Mouse (Mus musculus): ENCODE data around the gene Hist1h2bh. TPM values are rescaled to one million over a fixed set of nuclear protein-coding genes. Genes with fewer than 3 reads are reported as not detected.
"Not testable (repeated sequence)": the region's sequence is repeated elsewhere in the genome, so short reads cannot be mapped to it uniquely, and the experiment has no call there.

Hist1h2bh gene
- polyA plus RNA-seq, 1 experiment from 2014 or later = 0.44 TPM

GRCm38 (mm10) chr13:23571504-23572217, 28.5 kb upstream of the Hist1h2bh start:
- 0 out of 2 replicates have a peak, but pooled peaks have one; percentile 0 for ATAC-seq (replicated peaks)
- Histone ChIP-seq H3K4me3 (peak overlapping the region; percentile 45), H3K9ac (peak overlapping the region; percentile 65), H3K4me1 (peaks cover 34% of the 10 kb centered on the region), H3K4me2 (peak overlapping the region; percentile 75), H3K27ac (peak overlapping the region; percentile 96)
- H3K27me3 ChIP-seq (replicated peaks); H3K36me3 ChIP-seq (replicated peaks); H3K9me3 ChIP-seq: not testable (repeated sequence)
- WGBS = under 1% methylated on average over 13 of the region's 34 CpGs

- ATAC-seq (replicated peaks) = peak; percentile 95
- under 1% methylated on average over 18 of the region's 18 CpGs for WGBS
- H3K9ac ChIP-seq = peak within 1 kb of the TSS; percentile 65
These were observed 27.9 kb upstream of the Hist1h2bh start, which contains the start of the genes Hist1h2ae and Hist1h2bg for GRCm38 (mm10) chr13:23571022-23571503. Gene Hist1h2ae, minus strand, starts transcription at chr13:23571220. Gene Hist1h2bg, plus strand, starts transcription at chr13:23571396.

DNA sequence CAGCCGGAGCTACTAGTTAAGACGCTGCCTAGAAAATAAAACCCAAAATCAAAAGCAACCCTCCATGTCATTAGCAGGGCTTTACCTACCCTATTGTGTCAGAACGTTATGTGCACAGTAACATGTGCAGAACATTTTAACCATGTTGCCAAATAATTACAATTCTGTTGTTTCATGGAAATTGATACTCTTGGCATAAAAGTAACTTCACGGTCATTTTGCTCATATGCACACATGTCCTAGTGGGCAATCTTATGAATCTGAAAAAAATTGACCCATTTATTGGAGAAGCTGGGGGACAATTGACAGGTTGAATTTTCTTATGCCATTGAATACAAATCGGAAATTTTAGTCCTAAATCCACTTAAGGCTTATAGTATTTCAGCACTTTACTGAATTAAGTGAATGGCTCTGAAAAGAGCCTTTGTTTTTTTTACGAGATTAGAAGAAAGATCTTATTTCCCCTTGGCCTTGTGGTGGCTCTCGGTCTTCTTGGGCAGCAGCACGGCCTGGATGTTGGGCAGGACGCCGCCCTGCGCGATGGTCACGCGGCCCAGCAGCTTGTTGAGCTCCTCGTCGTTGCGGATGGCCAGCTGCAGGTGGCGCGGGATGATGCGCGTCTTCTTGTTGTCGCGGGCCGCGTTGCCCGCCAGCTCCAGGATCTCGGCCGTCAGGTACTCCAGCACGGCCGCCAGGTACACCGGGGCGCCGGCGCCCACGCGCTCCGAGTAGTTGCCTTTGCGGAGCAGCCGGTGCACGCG, 27.2 kb upstream of the Hist1h2bh start:
- Histone ChIP-seq H3K27ac (peak overlapping the region; percentile 96), H3K4me3 (peak overlapping the region; percentile 45), H3K4me2 (peak overlapping the region; percentile 75), H3K9ac (peak overlapping the region; percentile 41), H3K4me1 (peaks cover 27% of the 10 kb centered on the region)
- not testable (repeated sequence) for H3K27me3 ChIP-seq (replicated peaks); H3K36me3 ChIP-seq (replicated peaks); H3K9me3 ChIP-seq
- 1% methylated on average over 27 of the region's 41 CpGs for WGBS
- ATAC-seq (replicated peaks) = peak; percentile 38; the same call in 1 of the 2 replicates

More at GRCm38 (mm10) chr13:23571022-23571503, 27.9 kb upstream of the Hist1h2bh start, which contains the start of the genes Hist1h2ae and Hist1h2bg:
- Histone ChIP-seq H3K4me1 (peaks cover 28% of the 10 kb centered on the region), H3K27me3 (replicated peaks) (no peaks in the 10 kb centered on the region), H3K36me3 (replicated peaks) (no peaks in the 10 kb centered on the region), H3K4me3 (peak within 1 kb of the TSS; percentile 45), H3K4me2 (peak within 1 kb of the TSS; percentile 75), H3K9me3 (no peaks in the 10 kb centered on the region), H3K27ac (peak within 1 kb of the TSS; percentile 96)

DNA sequence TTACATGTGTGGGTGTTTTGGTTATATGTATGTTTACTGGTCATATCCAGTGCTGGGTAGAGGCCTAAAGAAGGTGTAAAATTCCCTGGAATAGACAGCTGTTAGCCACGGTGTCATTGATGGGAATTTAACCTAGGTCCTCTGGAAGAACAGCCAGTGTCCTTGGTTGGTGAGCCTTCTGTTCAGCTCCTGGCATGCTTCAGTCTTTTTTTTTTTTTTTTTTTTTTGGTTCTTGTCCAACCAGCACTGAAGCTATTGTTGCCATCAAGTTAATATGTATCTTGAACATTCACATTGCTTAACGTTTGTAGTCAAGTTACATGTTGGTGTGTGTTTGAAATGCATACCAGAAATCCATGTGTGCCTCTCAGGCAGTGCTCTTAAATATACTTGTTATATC, 21.3 kb upstream of the Hist1h2bh start:
- Histone ChIP-seq H3K27me3 (replicated peaks) (no peaks in the 10 kb centered on the region), H3K4me1 (peaks cover 9% of the 10 kb centered on the region), H3K4me2 (no peak overlapping the region), H3K9ac (no peak overlapping the region), H3K4me3 (no peak overlapping the region), H3K9me3 (no peaks in the 10 kb centered on the region), H3K36me3 (replicated peaks) (no peaks in the 10 kb centered on the region), H3K27ac (peak overlapping the region; percentile 97; the same call in 1 of the 2 replicates)
- ATAC-seq (replicated peaks) = no peak
- WGBS = 96% methylated on average over 2 of the region's 2 CpGs

- peak overlapping the region; percentile 97 for H3K27ac ChIP-seq
- H3K4me1 ChIP-seq = peaks cover 9% of the 10 kb centered on the region
- no peaks in the 10 kb centered on the region for H3K27me3 ChIP-seq (replicated peaks)
- peak overlapping the region; percentile 49 for H3K4me3 ChIP-seq
- under 1% methylated on average over 18 of the region's 18 CpGs for WGBS
- H3K9me3 ChIP-seq = no peaks in the 10 kb centered on the region
- H3K4me2 ChIP-seq = peak overlapping the region; percentile 70
- peak overlapping the region; percentile 45 for H3K9ac ChIP-seq
- ATAC-seq (replicated peaks) = peak; percentile 65
- H3K36me3 ChIP-seq (replicated peaks) = no peaks in the 10 kb centered on the region
These were observed 19.7 kb upstream of the Hist1h2bh start for GRCm38 (mm10) chr13:23562699-23563462.

DNA sequence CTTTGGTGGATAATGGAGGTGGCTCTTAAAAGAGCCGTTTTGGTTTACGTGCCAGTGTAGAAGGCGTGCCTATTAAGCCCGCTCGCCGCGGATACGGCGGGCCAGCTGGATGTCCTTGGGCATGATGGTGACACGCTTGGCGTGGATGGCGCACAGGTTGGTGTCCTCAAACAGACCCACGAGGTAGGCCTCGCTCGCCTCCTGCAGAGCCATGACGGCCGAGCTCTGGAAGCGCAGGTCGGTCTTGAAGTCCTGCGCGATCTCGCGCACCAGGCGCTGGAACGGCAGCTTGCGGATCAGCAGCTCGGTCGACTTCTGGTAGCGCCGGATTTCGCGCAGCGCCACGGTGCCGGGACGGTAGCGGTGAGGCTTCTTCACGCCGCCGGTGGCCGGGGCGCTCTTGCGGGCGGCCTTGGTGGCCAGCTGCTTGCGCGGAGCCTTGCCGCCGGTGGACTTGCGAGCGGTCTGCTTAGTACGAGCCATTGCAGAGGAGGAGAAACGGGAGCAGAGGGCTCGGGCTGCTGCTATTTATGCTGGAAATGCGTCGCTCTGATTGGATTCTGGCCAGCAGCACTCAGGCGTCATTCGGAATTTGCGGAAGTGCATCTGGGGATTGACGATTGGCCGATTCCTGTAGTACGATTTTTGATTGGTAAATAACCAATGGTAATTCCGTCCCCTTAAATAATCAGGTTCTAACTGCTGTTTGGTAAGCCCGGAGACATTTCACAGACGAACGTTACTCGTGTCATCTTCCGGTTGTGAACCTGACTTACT, 18.9 kb upstream of the Hist1h2bh start, which contains the start of gene Hist1h3e:
Hist1h3e (minus strand) TSS at position 487 of the 777 bp plus-strand sequence.
- peak within 1 kb of the TSS; percentile 55 for H3K9ac ChIP-seq
- peak within 1 kb of the TSS; percentile 49 for H3K4me3 ChIP-seq
- peak within 1 kb of the TSS; percentile 70 for H3K4me2 ChIP-seq
- H3K36me3 ChIP-seq (replicated peaks); H3K4me1 ChIP-seq; H3K27me3 ChIP-seq (replicated peaks); H3K9me3 ChIP-seq: not testable (repeated sequence)
- peak within 1 kb of the TSS; percentile 97 for H3K27ac ChIP-seq
- under 1% methylated on average over 58 of the region's 67 CpGs for WGBS
- peak; percentile 97 for ATAC-seq (replicated peaks)

DNA sequence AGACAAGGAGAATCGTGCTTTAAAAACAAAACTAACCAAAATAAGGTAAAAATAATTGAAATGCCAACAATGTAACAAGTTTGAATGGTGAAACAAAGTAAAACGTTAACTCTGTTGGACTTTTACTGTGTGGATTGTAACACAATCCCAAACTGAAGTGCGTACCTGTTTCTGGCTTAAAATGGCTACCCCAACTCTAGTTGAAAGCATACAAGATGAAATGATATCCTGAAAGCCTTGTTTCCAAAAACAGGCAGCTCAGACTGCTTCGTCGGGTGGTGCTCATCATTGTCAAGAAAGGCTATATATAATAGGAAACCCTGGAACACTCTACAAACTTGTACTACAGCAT, 18.3 kb upstream of the Hist1h2bh start:
- not testable (repeated sequence) for ATAC-seq (replicated peaks); H3K27me3 ChIP-seq (replicated peaks); H3K36me3 ChIP-seq (replicated peaks); H3K9me3 ChIP-seq
- peak overlapping the region; percentile 49 for H3K4me3 ChIP-seq
- WGBS = 0% methylated on average over 2 of the region's 5 CpGs
- peak overlapping the region; percentile 70 for H3K4me2 ChIP-seq
- H3K27ac ChIP-seq = peak overlapping the region; percentile 97
- H3K9ac ChIP-seq = peak overlapping the region; percentile 55
- H3K4me1 ChIP-seq = peaks cover 12% of the 10 kb centered on the region

DNA sequence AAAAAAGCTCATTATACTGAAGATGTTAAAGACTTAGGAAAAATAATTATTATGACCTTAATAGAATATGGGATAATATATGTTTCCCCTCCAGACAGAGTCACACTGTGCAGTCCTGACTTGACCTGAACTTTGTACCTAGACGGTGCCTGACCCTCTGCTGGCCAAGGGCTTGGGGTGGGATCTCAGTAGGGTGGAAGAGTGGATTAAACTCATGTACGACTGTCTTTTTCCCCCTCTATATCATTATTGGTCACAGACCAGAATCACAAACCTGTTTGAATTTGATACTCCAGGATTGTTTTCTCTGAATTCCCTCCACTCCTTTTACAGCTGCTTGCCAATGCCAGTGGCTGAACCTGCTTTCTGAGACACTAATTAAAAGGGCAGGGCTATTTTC, 17.5 kb upstream of the Hist1h2bh start:
- H3K9me3 ChIP-seq; H3K9ac ChIP-seq; H3K4me3 ChIP-seq; H3K27ac ChIP-seq; H3K27me3 ChIP-seq (replicated peaks); ATAC-seq (replicated peaks); H3K4me2 ChIP-seq; H3K36me3 ChIP-seq (replicated peaks): not testable (repeated sequence)
- H3K4me1 ChIP-seq = peaks cover 15% of the 10 kb centered on the region
- 17% methylated on average over 2 of the region's 2 CpGs for WGBS

DNA sequence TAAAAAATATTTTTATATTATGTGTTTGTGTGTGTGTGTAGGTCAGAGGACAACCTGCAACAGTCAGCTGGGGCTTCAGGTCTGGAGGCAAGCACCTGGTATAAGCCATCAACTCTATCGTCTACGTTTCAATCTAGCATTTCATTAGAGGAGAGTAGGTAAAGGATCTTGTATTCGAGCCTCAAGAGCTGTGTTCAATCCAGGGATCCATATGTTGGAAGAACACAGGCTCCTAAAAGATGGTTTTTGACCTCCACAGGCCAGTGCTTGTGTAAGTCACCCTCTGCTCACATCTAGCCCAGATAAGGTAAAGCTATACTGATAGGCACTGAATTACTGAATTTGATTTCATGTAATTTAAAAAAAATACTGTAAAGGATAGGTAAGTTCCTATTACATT, 13.7 kb upstream of the Hist1h2bh start:
- Histone ChIP-seq H3K4me2 (peak overlapping the region; percentile 99; the same call in 1 of the 2 replicates), H3K27me3 (replicated peaks) (no peaks in the 10 kb centered on the region), H3K36me3 (replicated peaks) (no peaks in the 10 kb centered on the region), H3K9me3 (no peaks in the 10 kb centered on the region), H3K9ac (no peak overlapping the region), H3K27ac (no peak overlapping the region), H3K4me3 (no peak overlapping the region), H3K4me1 (peaks cover 27% of the 10 kb centered on the region)
- 60% methylated on average over 3 of the region's 3 CpGs for WGBS
- no peak for ATAC-seq (replicated peaks)

- H3K9ac ChIP-seq = peak overlapping the region; percentile 53
- peaks cover 32% of the 10 kb centered on the region for H3K4me1 ChIP-seq
- H3K9me3 ChIP-seq = no peaks in the 10 kb centered on the region
- no peaks in the 10 kb centered on the region for H3K27me3 ChIP-seq (replicated peaks)
- H3K36me3 ChIP-seq (replicated peaks) = no peaks in the 10 kb centered on the region
- WGBS = under 1% methylated on average over 18 of the region's 18 CpGs
- peak overlapping the region; percentile 85 for H3K27ac ChIP-seq
- H3K4me2 ChIP-seq = peak overlapping the region; percentile 99
- peak; percentile 84 for ATAC-seq (replicated peaks)
- peak overlapping the region; percentile 51 for H3K4me3 ChIP-seq
These were observed 12.7 kb upstream of the Hist1h2bh start for GRCm38 (mm10) chr13:23555839-23556416.

All from midbrain, embryonic 15.5 days (tissue).